Mouse (Mus musculus) MEL (cell line): ENCODE data around the gene Arhgef7. TPM values are rescaled to one million over a fixed set of nuclear protein-coding genes. Genes with fewer than 3 reads are reported as not detected.

Source experiments
- DNase-seq: peaks from one replicate; pipeline ENCODE4 v3.0.0; 2011; ENCODE audit warnings: low read depth, low spot score
- H3K27ac ChIP-seq: 2 replicates; pipeline ENCODE4 v1.5.1; 2012; ENCODE audit warnings: low read depth, mild to moderate bottlenecking, control low read depth, low read length, moderate library complexity; ENCODE audit not compliant: control insufficient read depth
- H3K27me3 ChIP-seq, 2 experiments: fragments of 150-350 bp in 1 of 2; sonication (generic) in 1 of 2; 2 replicates each; pipeline ENCODE4 v1.6.1; 2012; ENCODE audit warnings: low read length in 2 of 2, mild to moderate bottlenecking in 2 of 2, improper control_type of control experiment in 1 of 2, moderate library complexity in 1 of 2; ENCODE audit not compliant: insufficient read depth in 2 of 2, control insufficient read depth in 1 of 2
- H3K36me3 ChIP-seq, 2 experiments: 2 replicates each; pipeline ENCODE4 v1.6.1; 2012 to 2014; ENCODE audit warnings: low read length in 2 of 2, improper control_type of control experiment in 1 of 2, inconsistent platforms in 1 of 2, mild to moderate bottlenecking in 1 of 2; ENCODE audit not compliant: insufficient read depth in 2 of 2, control insufficient read depth in 1 of 2
- H3K4me1 ChIP-seq, 2 experiments: fragments of 150-350 bp in 1 of 2; sonication (generic) in 1 of 2; 2 replicates each; pipeline ENCODE4 v1.6.1; 2012; ENCODE audit warnings: low read length in 2 of 2, improper control_type of control experiment in 1 of 2, mild to moderate bottlenecking in 1 of 2; ENCODE audit not compliant: insufficient read depth in 2 of 2, control insufficient read depth in 1 of 2
- H3K4me3 ChIP-seq, 2 experiments: fragments of 150-350 bp in 1 of 2; sonication (generic) in 1 of 2; 2 replicates each; pipeline ENCODE4 v1.5.1; 2012; ENCODE audit warnings: low read depth in 2 of 2, low read length in 2 of 2, mild to moderate bottlenecking in 2 of 2, moderate library complexity in 2 of 2, control low read depth in 1 of 2, improper control_type of control experiment in 1 of 2; ENCODE audit not compliant: control insufficient read depth in 1 of 2, insufficient read depth in 1 of 2
- H3K79me2 ChIP-seq: 2 replicates; pipeline ENCODE4 v1.6.1; 2012; ENCODE audit warnings: mild to moderate bottlenecking, low read length, moderate library complexity; ENCODE audit not compliant: control insufficient read depth, poor library complexity, insufficient read depth
- H3K9ac ChIP-seq: 2 replicates; pipeline ENCODE4 v1.6.1; 2012; ENCODE audit warnings: low read depth, mild to moderate bottlenecking, control low read depth, low read length, moderate library complexity; ENCODE audit not compliant: control insufficient read depth, poor library complexity, severe bottlenecking
- H3K9me3 ChIP-seq: fragments of 150-350 bp; sonication (generic); replicated peaks from 2 replicates; pipeline ENCODE4 v1.6.1; 2012; ENCODE audit warnings: mild to moderate bottlenecking, low read length, improper control_type of control experiment, moderate library complexity; ENCODE audit not compliant: insufficient read depth
- BHLHE40 ChIP-seq: IDR thresholded peaks from 2 replicates; pipeline ENCODE4 v1.6.1; 2012; ENCODE audit warnings: low read depth, mild to moderate bottlenecking, inconsistent platforms, low read length, improper control_type of control experiment, borderline replicate concordance
- EP300 ChIP-seq, 2 experiments: IDR thresholded peaks; 2 replicates each; pipeline ENCODE4 v1.6.1; 2011; ENCODE audit warnings: improper control_type of control experiment in 2 of 2, low read length in 2 of 2, low read depth in 1 of 2, mild to moderate bottlenecking in 1 of 2
- GATA1 ChIP-seq: IDR thresholded peaks from 2 replicates; pipeline ENCODE4 v1.6.1; 2011; ENCODE audit warnings: low read depth, low read length, improper control_type of control experiment
- HCFC1 ChIP-seq: IDR thresholded peaks from 2 replicates; pipeline ENCODE4 v1.6.1; 2012; ENCODE audit warnings: low read depth, mild to moderate bottlenecking, inconsistent platforms, low read length, improper control_type of control experiment, moderate library complexity
- JUND ChIP-seq: IDR thresholded peaks from 2 replicates; pipeline ENCODE4 v1.6.1; 2011; ENCODE audit warnings: low read depth, mild to moderate bottlenecking, improper control_type of control experiment, low read length
- KAT2A ChIP-seq: conservative IDR thresholded peaks from 2 replicates; pipeline ENCODE4 v1.6.1; 2012; ENCODE audit warnings: low read depth, low read length, improper control_type of control experiment, inconsistent platforms
- MAFK ChIP-seq: IDR thresholded peaks from 2 replicates; pipeline ENCODE4 v1.6.1; 2011; ENCODE audit warnings: low read depth, mild to moderate bottlenecking, low read length, improper control_type of control experiment, borderline replicate concordance
- MAZ ChIP-seq: IDR thresholded peaks from 2 replicates; pipeline ENCODE4 v1.6.1; 2012; ENCODE audit warnings: low read depth, mild to moderate bottlenecking, inconsistent platforms, low read length, improper control_type of control experiment
- MEF2A ChIP-seq: IDR thresholded peaks from 2 replicates; pipeline ENCODE4 v1.6.1; 2014; ENCODE audit warnings: low read depth, mild to moderate bottlenecking, inconsistent platforms, low read length, improper control_type of control experiment; ENCODE audit not compliant: poor library complexity, insufficient replicate concordance, severe bottlenecking; ENCODE audit errors: extremely low read depth
- MYB ChIP-seq: IDR thresholded peaks from 2 replicates; pipeline ENCODE4 v1.6.1; 2011; ENCODE audit warnings: mild to moderate bottlenecking, low read depth, low read length, improper control_type of control experiment
- MYC ChIP-seq: IDR thresholded peaks from 2 replicates; pipeline ENCODE4 v1.6.1; 2011; ENCODE audit warnings: low read depth, mild to moderate bottlenecking, low read length, improper control_type of control experiment, moderate library complexity
- NELFE ChIP-seq: IDR thresholded peaks from 2 replicates; pipeline ENCODE4 v1.6.1; 2011; ENCODE audit warnings: low read depth, low read length, improper control_type of control experiment
- NRF1 ChIP-seq: IDR thresholded peaks from 2 replicates; pipeline ENCODE4 v1.6.1; 2014; ENCODE audit warnings: low read depth, mild to moderate bottlenecking, inconsistent platforms, low read length, improper control_type of control experiment, moderate library complexity; ENCODE audit not compliant: poor library complexity, insufficient read depth, severe bottlenecking
- POLR2AphosphoS2 ChIP-seq: IDR thresholded peaks from 2 replicates; pipeline ENCODE4 v1.6.1; 2011; ENCODE audit warnings: low read length, improper control_type of control experiment
- RAD21 ChIP-seq: IDR thresholded peaks from 2 replicates; pipeline ENCODE4 v1.6.1; 2011; ENCODE audit warnings: mild to moderate bottlenecking, low read depth, low read length, improper control_type of control experiment
- SIN3A ChIP-seq: IDR thresholded peaks from 2 replicates; pipeline ENCODE4 v1.6.1; 2012; ENCODE audit warnings: low read length, improper control_type of control experiment, inconsistent platforms
- UBTF ChIP-seq: IDR thresholded peaks from 2 replicates; pipeline ENCODE4 v1.6.1; 2012; ENCODE audit warnings: low read depth, mild to moderate bottlenecking, inconsistent platforms, low read length, improper control_type of control experiment, moderate library complexity, borderline replicate concordance; ENCODE audit not compliant: insufficient read depth
- polyA plus RNA-seq, 2 experiments: library from polyadenylated mRNA; stranded (reverse) in 1 of 2; unstranded in 1 of 2; fragments of >175 nt in 1 of 2; fragments of >200 nt in 1 of 2; gene quantifications; 2 replicates each; pipeline versions ENCODE4 v1.2.1 to v1.2.4; 2012; ENCODE audit warnings: low replicate concordance in 2 of 2, low read depth in 1 of 2; ENCODE audit not compliant: insufficient read length in 2 of 2, insufficient read depth in 1 of 2, missing spikeins in 1 of 2
- total RNA-seq: library from RNA; depleted of rRNA; stranded (reverse); fragments of 300-350 nt; gene quantifications from 2 replicates; pipeline ENCODE4 v1.2.3, GENCODE M21; 2012

The Arhgef7 gene
- total and polyA plus RNA-seq, 3 experiments = 21.0 to 36.8 TPM; not detected in 1

DNA sequence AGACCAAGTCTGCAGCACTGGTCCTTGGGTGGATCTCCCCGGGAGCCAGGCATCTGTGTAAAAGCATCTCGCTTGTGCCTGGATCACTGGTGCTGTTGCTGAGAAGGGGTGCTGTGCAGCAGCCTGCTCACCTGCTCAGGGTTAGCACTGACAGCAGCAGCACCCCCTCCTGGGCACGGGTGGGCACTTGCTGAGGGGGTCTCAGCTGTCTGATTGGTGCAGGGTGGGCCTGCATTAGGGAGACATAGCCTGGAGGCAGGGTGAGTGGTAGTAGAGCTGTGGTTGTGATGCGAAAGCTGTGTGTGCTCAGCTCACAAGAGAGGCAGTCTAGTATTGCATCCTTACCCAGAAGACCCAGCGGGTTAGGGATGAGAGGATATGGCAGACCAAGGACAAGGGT, 92.6 kb downstream of the Arhgef7 start:
- DNase-seq = no peak

DNA sequence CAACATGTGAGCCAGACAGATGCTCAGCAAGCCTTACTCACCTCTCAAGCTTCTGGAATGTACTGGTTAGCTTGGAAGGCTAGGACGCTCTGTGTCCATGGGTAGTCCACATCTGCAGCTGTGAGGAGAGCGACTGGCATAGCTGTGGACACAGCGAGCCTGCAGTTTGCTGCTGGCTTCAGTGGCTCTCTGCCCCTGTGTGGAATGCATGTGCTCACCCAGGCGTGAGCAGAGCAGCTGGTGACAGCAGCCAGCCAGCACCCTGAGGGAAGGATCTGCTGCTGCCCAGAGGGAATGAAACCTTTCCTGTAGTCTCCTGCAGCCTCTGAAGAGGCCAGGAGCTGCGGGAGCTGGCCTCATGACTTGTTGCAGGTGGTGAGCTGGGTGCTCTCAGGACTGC, 93.0 kb downstream of the Arhgef7 start:
- Histone ChIP-seq H3K9ac (no peak overlapping the region), H3K27me3 (no peaks in the 10 kb centered on the region), H3K9me3 (no peaks in the 10 kb centered on the region), H3K4me1 (no peaks in the 10 kb centered on the region), H3K79me2 (no peaks in the 10 kb centered on the region), H3K36me3 (peaks cover 0 to 1% of the 10 kb centered on the region in 2 experiments; a peak in 1 of 4 replicates), H3K4me3 (no peak overlapping the region), H3K27ac (no peak overlapping the region)
- DNase-seq = no peak
- TF ChIP-seq NRF1 = no peak
- TF ChIP-seq JUND = no peak
- no peak for TF ChIP-seq POLR2AphosphoS2

More for the DNA sequence above, 92.6 kb downstream of the Arhgef7 start:
- H3K27ac ChIP-seq = no peak overlapping the region
- no peak overlapping the region for H3K4me3 ChIP-seq
- H3K79me2 ChIP-seq = no peaks in the 10 kb centered on the region
- TF ChIP-seq KAT2A (no peak), JUND (no peak), MYB (no peak)
- H3K36me3 ChIP-seq = peaks cover 0 to 1% of the 10 kb centered on the region in 2 experiments; a peak in 1 of 4 replicates
- H3K27me3 ChIP-seq = no peaks in the 10 kb centered on the region
- no peaks in the 10 kb centered on the region for H3K9me3 ChIP-seq
- no peaks in the 10 kb centered on the region for H3K4me1 ChIP-seq
- H3K9ac ChIP-seq = no peak overlapping the region

DNA sequence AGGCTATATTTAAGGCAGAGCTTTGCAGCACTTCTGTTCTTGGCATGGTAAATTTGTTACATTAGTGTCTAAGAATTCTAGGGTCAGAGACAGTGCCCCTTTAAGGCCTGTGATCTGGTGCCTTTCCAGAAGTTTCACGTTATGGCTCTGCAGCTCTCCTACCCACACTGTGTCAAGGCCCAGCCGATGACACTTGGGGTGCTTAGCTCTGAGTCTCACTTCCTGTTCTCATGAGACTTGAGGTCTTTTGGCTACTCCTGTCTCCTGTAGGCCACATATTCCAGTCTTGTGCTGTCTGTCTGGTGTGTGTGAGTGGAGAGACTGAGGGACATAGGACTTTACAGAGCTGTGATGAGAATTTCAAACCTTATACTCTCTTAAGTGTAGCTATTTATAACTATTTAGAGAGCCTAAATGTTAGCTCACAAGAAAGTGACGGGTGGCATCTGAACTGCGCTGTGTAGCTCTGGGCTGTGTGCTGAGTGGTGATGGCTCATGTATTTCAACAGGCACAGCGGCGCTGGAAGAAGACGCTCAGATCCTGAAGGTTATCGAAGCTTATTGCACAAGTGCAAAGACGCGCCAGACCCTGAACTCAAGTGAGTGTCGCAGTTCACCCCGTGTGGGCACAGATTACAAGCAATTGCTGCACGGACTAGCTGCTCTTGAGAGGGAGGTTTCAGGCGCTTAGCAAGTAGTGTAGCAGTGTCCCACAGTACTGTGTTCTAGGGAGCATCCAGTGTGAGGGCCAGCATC, 94.1 kb downstream of the Arhgef7 start:
- Histone ChIP-seq H3K4me1 (no peaks in the 10 kb centered on the region), H3K9me3 (no peaks in the 10 kb centered on the region), H3K9ac (no peak overlapping the region), H3K4me3 (no peak overlapping the region), H3K27me3 (no peaks in the 10 kb centered on the region), H3K79me2 (no peaks in the 10 kb centered on the region), H3K36me3 (no peaks in the 10 kb centered on the region; a peak in 1 of 4 replicates), H3K27ac (no peak overlapping the region)
- DNase-seq = no peak
- no peak for TF ChIP-seq BHLHE40
- TF ChIP-seq SIN3A = no peak
- TF ChIP-seq NELFE = no peak
- TF ChIP-seq NRF1 = no peak
- no peak for TF ChIP-seq UBTF
- no peak for TF ChIP-seq MYC
- no peak for TF ChIP-seq HCFC1
- no peak for TF ChIP-seq KAT2A
- no peak for TF ChIP-seq RAD21
- no peak for TF ChIP-seq MAFK
- TF ChIP-seq EP300 (IDR thresholded peaks at IDR 0.05; ENCODE audit: low read depth in 1 of 2, low read length in 2 of 2) = no peak
- TF ChIP-seq MAZ = no peak
- no peak for TF ChIP-seq GATA1
- TF ChIP-seq MEF2A = no peak
